Mouse (Mus musculus) MEL (cell line): ENCODE data around the gene Nudt3.

Source experiments
- CTCF ChIP-seq, 3 experiments: IDR thresholded peaks in 2 of 3; conservative IDR thresholded peaks in 1 of 3; 2 replicates each; pipeline ENCODE4 v1.5.1; 2011 to 2012; ENCODE audit warnings: low read length in 3 of 3, low read depth in 2 of 3, mild to moderate bottlenecking in 2 of 3, improper control_type of control experiment in 1 of 3, inconsistent platforms in 1 of 3, mixed read lengths in 1 of 3, moderate library complexity in 1 of 3; ENCODE audit not compliant: control insufficient read depth in 1 of 3, insufficient read depth in 1 of 3, poor library complexity in 1 of 3, severe bottlenecking in 1 of 3
- E2F4 ChIP-seq: IDR thresholded peaks from 2 replicates; pipeline ENCODE4 v1.6.1; 2011; ENCODE audit warnings: low read depth, low read length, improper control_type of control experiment, borderline replicate concordance
- EP300 ChIP-seq, 2 experiments: IDR thresholded peaks; 2 replicates each; pipeline ENCODE4 v1.6.1; 2011; ENCODE audit warnings: improper control_type of control experiment in 2 of 2, low read length in 2 of 2, low read depth in 1 of 2, mild to moderate bottlenecking in 1 of 2
- ETS1 ChIP-seq: IDR thresholded peaks from 2 replicates; pipeline ENCODE4 v1.6.1; 2012; ENCODE audit warnings: low read depth, mild to moderate bottlenecking, inconsistent platforms, low read length, improper control_type of control experiment, moderate library complexity
- GATA1 ChIP-seq: IDR thresholded peaks from 2 replicates; pipeline ENCODE4 v1.6.1; 2011; ENCODE audit warnings: low read depth, low read length, improper control_type of control experiment
- POLR2A ChIP-seq, 2 experiments: IDR thresholded peaks; 2 replicates each; pipeline ENCODE4 v1.6.1; 2011 to 2012; ENCODE audit warnings: low read length in 2 of 2, mild to moderate bottlenecking in 2 of 2, control low read depth in 1 of 2, improper control_type of control experiment in 1 of 2, low read depth in 1 of 2, moderate library complexity in 1 of 2; ENCODE audit not compliant: control insufficient read depth in 1 of 2, insufficient read depth in 1 of 2, poor library complexity in 1 of 2
- RAD21 ChIP-seq: IDR thresholded peaks from 2 replicates; pipeline ENCODE4 v1.6.1; 2011; ENCODE audit warnings: mild to moderate bottlenecking, low read depth, low read length, improper control_type of control experiment
- USF2 ChIP-seq, 2 experiments: IDR thresholded peaks; 2 replicates each; pipeline ENCODE4 v1.6.1; 2011 to 2012; ENCODE audit warnings: improper control_type of control experiment in 2 of 2, low read length in 2 of 2, borderline replicate concordance in 1 of 2, inconsistent platforms in 1 of 2, low read depth in 1 of 2, mild to moderate bottlenecking in 1 of 2; ENCODE audit not compliant: insufficient read depth in 1 of 2
- ZKSCAN1 ChIP-seq: IDR thresholded peaks from 2 replicates; pipeline ENCODE4 v1.6.1; 2012; ENCODE audit warnings: low read depth, mild to moderate bottlenecking, inconsistent platforms, low read length, improper control_type of control experiment, moderate library complexity
- ZNF384 ChIP-seq: IDR thresholded peaks from 2 replicates; pipeline ENCODE4 v1.6.1; 2012; ENCODE audit warnings: low read depth, mild to moderate bottlenecking, inconsistent platforms, low read length, improper control_type of control experiment

DNA sequence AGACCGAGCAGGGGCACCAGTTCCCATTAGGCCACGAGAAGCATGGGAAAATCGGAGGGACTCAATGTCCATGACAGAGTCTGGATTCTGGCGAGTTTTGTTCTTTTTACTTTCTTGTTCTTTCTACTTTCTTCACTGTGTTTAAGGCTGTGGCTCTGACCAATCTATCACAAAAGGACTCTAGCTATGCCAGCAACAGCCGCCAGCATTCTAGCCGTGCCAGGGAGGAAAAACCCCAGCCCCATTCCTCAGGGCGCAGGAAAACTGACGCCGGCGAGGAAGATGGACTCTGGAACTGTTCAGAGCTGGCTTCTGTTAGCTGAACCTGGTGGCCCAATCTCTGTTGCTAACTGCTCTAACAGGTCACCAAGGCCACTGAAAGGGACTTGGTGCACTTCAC, 44.8 kb downstream of the Nudt3 start:
- TF ChIP-seq GATA1 (no peak), ZNF384 (no peak), ZKSCAN1 (no peak), CTCF (IDR thresholded peaks at IDR 0.05 in 2 of 3, conservative IDR thresholded peaks at IDR 0.05 in 1 of 3; ENCODE audit: control insufficient read depth in 1 of 3, insufficient read depth in 1 of 3, low read depth in 2 of 3, low read length in 3 of 3, poor library complexity in 1 of 3, severe bottlenecking in 1 of 3) (no peak), USF2 (IDR thresholded peaks at IDR 0.05; ENCODE audit: borderline replicate concordance in 1 of 2, insufficient read depth in 1 of 2, low read depth in 1 of 2, low read length in 2 of 2) (no peak), POLR2A (IDR thresholded peaks at IDR 0.05; ENCODE audit: control insufficient read depth in 1 of 2, insufficient read depth in 1 of 2, low read depth in 1 of 2, low read length in 2 of 2, poor library complexity in 1 of 2) (no peak), ETS1 (no peak), E2F4 (no peak), RAD21 (no peak), EP300 (IDR thresholded peaks at IDR 0.05; ENCODE audit: low read depth in 1 of 2, low read length in 2 of 2) (no peak)
